Mouse (Mus musculus) effector memory CD4-positive, alpha-beta T cell, adult 5 months (primary cell): ENCODE measurements around the gene Ms4a4d. TPM values are rescaled to one million over a fixed set of nuclear protein-coding genes. Genes with fewer than 3 reads are reported as not detected.

Source experiments
- polyA plus RNA-seq: library from polyadenylated mRNA; unstranded; fragments of 100-300 nt; shearing (Covaris generic); gene quantifications from one replicate; pipeline ENCODE4 v1.2.1, GENCODE M21; 2017

The Ms4a4d gene
- polyA plus RNA-seq: 0.66 TPM

DNA sequence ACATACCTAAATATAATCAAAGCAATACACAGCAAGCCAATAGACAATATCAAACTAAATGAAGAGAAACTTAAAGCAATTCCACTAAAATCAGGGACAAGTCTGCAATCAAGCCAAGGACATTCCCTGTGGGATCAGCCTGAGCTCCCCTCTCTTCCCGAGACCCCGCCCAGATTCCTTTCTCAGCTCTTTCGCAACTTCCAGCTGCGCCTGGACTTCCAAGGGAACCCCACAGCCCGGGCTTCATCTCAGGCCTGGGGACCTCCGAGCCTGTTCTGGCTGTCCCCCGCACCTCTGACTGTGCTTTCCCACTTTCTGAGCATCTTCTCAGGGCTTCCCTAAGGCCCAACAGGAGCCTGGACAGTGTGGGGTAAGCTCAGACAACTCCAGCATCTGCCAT, at the start of gene Ms4a4d:
Gene Ms4a4d (plus strand): TSS at position 209 of the 400 bp plus-strand sequence.

DNA sequence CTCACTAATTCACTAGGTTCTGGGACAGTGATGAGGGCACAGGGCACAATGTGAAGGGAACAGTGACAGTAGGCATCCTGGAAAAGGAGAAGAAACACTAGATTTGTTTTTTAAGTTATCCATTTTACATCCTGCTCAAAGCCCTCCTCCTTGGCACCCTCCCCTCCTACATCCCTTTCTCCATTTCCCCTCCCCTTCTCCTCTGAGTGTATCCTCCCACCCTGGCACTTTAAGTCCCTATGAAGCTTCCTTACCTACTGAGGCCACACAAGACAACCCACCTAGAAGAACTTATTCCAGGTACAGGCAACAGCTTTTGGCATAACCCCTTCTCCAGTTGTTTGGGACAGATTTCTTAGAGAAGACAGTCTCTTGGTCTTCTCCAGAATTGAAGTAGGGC, 20.4 kb upstream of the Ms4a4d start, which contains the start of gene Ms4a6b:
Gene Ms4a6b (plus strand): TSS at position 267 of the 400 bp plus-strand sequence.

DNA sequence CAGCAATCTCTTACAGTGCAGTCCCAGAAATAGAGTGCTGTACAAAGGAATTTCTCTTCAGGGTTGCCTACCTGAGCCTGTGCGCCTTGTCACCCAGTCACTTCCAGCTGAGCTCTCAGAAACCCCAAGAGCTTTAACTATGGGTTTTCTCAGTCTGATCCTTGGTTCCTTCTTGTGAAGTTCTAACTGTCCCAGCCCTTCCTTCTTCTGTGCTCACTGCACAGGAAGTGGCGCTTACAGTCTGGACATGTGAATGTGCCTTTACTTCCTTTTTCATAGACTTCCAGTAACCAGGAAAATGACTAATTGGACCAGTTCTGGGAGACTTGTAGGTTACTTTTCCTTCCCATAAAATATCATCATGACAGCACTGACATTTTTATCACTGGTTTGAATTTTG, 68.0 kb downstream of the Ms4a4d start, which contains the start of gene Ms4a6d:
Gene Ms4a6d (minus strand): TSS at position 247 of the 400 bp plus-strand sequence.

Other genes with a start within 250 kb of the Ms4a4d start
- not detected for gene Ms4a14, start 222.3 kb upstream of the Ms4a4d start, polyA plus RNA-seq
- gene Ms4a7, start 200.7 kb upstream of the Ms4a4d start, polyA plus RNA-seq: not detected
- 1.7 TPM for gene Ms4a4a, start 161.3 kb upstream of the Ms4a4d start, polyA plus RNA-seq
- 109 TPM for gene Ms4a4c, start 132.0 kb upstream of the Ms4a4d start, polyA plus RNA-seq
- 2,305 TPM for gene Ms4a4b, start 93.2 kb upstream of the Ms4a4d start, polyA plus RNA-seq
- gene Ms4a6c, start 67.4 kb upstream of the Ms4a4d start, polyA plus RNA-seq: 11.8 TPM
- gene Gm8369, start 50.9 kb upstream of the Ms4a4d start, polyA plus RNA-seq: 441 TPM
- 579 TPM for gene Ms4a6b, start 20.3 kb upstream of the Ms4a4d start, polyA plus RNA-seq
- gene Ms4a6d, start 68.0 kb downstream of the Ms4a4d start, polyA plus RNA-seq: 16.2 TPM
- not detected for gene Ms4a2, start 86.9 kb downstream of the Ms4a4d start, polyA plus RNA-seq
- gene Ms4a3, start 104.0 kb downstream of the Ms4a4d start, polyA plus RNA-seq: not detected
- not detected for gene Oosp2, start 123.8 kb downstream of the Ms4a4d start, polyA plus RNA-seq
- not detected for gene Oosp1, start 154.3 kb downstream of the Ms4a4d start, polyA plus RNA-seq
- gene Oosp3, start 160.3 kb downstream of the Ms4a4d start, polyA plus RNA-seq: 0.64 TPM
- gene Gif, start 210.8 kb downstream of the Ms4a4d start, polyA plus RNA-seq: not detected
- gene Mrpl16, start 233.6 kb downstream of the Ms4a4d start, polyA plus RNA-seq: 34.4 TPM